Mouse (Mus musculus) kidney, embryonic 16.5 days (tissue): ENCODE results near the gene Cd300c2. TPM values are rescaled to one million over a fixed set of nuclear protein-coding genes. Genes with fewer than 3 reads are reported as not detected.
"Not testable (repeated sequence)": the region's sequence is repeated elsewhere in the genome, so short reads cannot be mapped to it uniquely, and the experiment has no call there.

Source experiments
- ATAC-seq: fragments of 200-750 bp; cut with Nextera tagmentation; 2 replicates; pipeline ENCODE4 v1.8.0; 2017; ENCODE audit warnings: moderate TSS enrichment; ENCODE audit not compliant: low FRiP score, low TSS enrichment
- H3K27ac ChIP-seq: fragments of 300-500 bp; sonication (generic); 2 replicates; pipeline ENCODE4 v1.5.1; 2014; ENCODE audit warnings: low read length
- H3K27me3 ChIP-seq: fragments of 300-500 bp; sonication (generic); 2 replicates; pipeline ENCODE4 v1.6.1; 2014; ENCODE audit warnings: low read length, control low read depth, mixed read lengths; ENCODE audit not compliant: insufficient read depth
- H3K36me3 ChIP-seq: fragments of 300-500 bp; sonication (generic); 2 replicates; pipeline ENCODE4 v1.6.1; 2014; ENCODE audit warnings: low read length, control low read depth, mixed read lengths; ENCODE audit not compliant: insufficient read depth
- H3K4me1 ChIP-seq: fragments of 300-500 bp; sonication (generic); 2 replicates; pipeline ENCODE4 v1.6.1; 2014; ENCODE audit warnings: low read length, control low read depth, mixed read lengths; ENCODE audit not compliant: insufficient read depth
- H3K4me2 ChIP-seq: fragments of 300-500 bp; sonication (generic); replicated peaks from 2 replicates; pipeline ENCODE4 v1.6.1; 2014; ENCODE audit warnings: low read depth, low read length
- H3K4me3 ChIP-seq: fragments of 300-500 bp; sonication (generic); 2 replicates; pipeline ENCODE4 v1.5.1; 2014; ENCODE audit warnings: mild to moderate bottlenecking, low read length
- H3K9ac ChIP-seq: fragments of 300-500 bp; sonication (generic); replicated peaks from 2 replicates; pipeline ENCODE4 v1.6.1; 2014; ENCODE audit warnings: low read length
- H3K9me3 ChIP-seq: fragments of 300-500 bp; sonication (generic); 2 replicates; pipeline ENCODE4 v1.6.1; 2016; ENCODE audit warnings: low read length, control low read depth
- WGBS: fragments of 180-500 bp; shearing (Covaris S2); extraction: QIAGEN DNeasy Blood & Tissue Kit; methylation state at CpG from one replicate; pipeline ENCODE4 v1.1.7; 2014; 5-methylcytosine and 5-hydroxymethylcytosine counted together
- polyA plus RNA-seq: library from polyadenylated mRNA; unstranded; fragments of >200 nt; fragmentation: Nextera tagmentation; extraction: Ambion mirVana; gene quantifications from 2 replicates; pipeline ENCODE4 v1.2.1, GENCODE M21; 2015

Gene Cd300c2
- 1.6 and 2.5 TPM in 2 replicates for polyA plus RNA-seq

GRCm38 (mm10) chr11:115001474-115002040 lies at the start of gene Cd300c2:
Gene Cd300c2 (minus strand): TSS chr11:115001880.
- no peaks in the 10 kb centered on the region for H3K9me3 ChIP-seq
- H3K4me2 ChIP-seq: no peak within 1 kb of the TSS
- no peaks in the 10 kb centered on the region for H3K27me3 ChIP-seq
- no peak for ATAC-seq
- WGBS: 82% methylated on average over 7 of the region's 7 CpGs
- no peak within 1 kb of the TSS for H3K27ac ChIP-seq
- no peaks in the 10 kb centered on the region for H3K36me3 ChIP-seq
- H3K4me3 ChIP-seq: no peak within 1 kb of the TSS
- no peaks in the 10 kb centered on the region for H3K4me1 ChIP-seq
- H3K9ac ChIP-seq: no peak within 1 kb of the TSS

- H3K27me3 ChIP-seq: no peaks in the 10 kb centered on the region
- no peaks in the 10 kb centered on the region for H3K36me3 ChIP-seq
- no peak for ATAC-seq
- H3K4me3 ChIP-seq: no peak overlapping the region
- H3K9me3 ChIP-seq: no peaks in the 10 kb centered on the region
- no peaks in the 10 kb centered on the region for H3K4me1 ChIP-seq
- no peak overlapping the region for H3K4me2 ChIP-seq
- WGBS: 38% methylated on average over 3 of the region's 3 CpGs
- no peak overlapping the region for H3K9ac ChIP-seq
- no peak overlapping the region for H3K27ac ChIP-seq
These were observed 47.7 kb upstream of the Cd300c2 start for GRCm38 (mm10) chr11:115049282-115049895.

GRCm38 (mm10) chr11:115048259-115048658 lies 46.6 kb upstream of the Cd300c2 start, which contains the start of gene Cd300ld3:
Gene Cd300ld3 (minus strand): TSS chr11:115048409.
- Histone ChIP-seq H3K4me1 (no peaks in the 10 kb centered on the region), H3K36me3 (no peaks in the 10 kb centered on the region), H3K27ac (no peak within 1 kb of the TSS), H3K4me2 (no peak within 1 kb of the TSS), H3K9ac (no peak within 1 kb of the TSS), H3K9me3 (no peaks in the 10 kb centered on the region), H3K27me3 (no peaks in the 10 kb centered on the region), H3K4me3 (no peak within 1 kb of the TSS)
- no peak for ATAC-seq
- 67% methylated on average over 2 of the region's 2 CpGs for WGBS

GRCm38 (mm10) chr11:115037669-115038068 lies 36.0 kb upstream of the Cd300c2 start, which contains the start of gene Cd300ld5:
Gene Cd300ld5 (minus strand): TSS chr11:115037769.
- H3K4me3 ChIP-seq, ATAC-seq, H3K9me3 ChIP-seq, H3K27ac ChIP-seq, H3K4me2 ChIP-seq, H3K36me3 ChIP-seq, H3K9ac ChIP-seq, H3K27me3 ChIP-seq, H3K4me1 ChIP-seq: not testable (repeated sequence)
- no CpG with 5 or more reads among the region's 6 CpGs for WGBS

- H3K27me3 ChIP-seq, H3K9me3 ChIP-seq, H3K27ac ChIP-seq, H3K9ac ChIP-seq, H3K4me2 ChIP-seq, H3K36me3 ChIP-seq, H3K4me3 ChIP-seq, H3K4me1 ChIP-seq, ATAC-seq: not testable (repeated sequence)
- WGBS: no CpG with 5 or more reads among the region's 6 CpGs
These were observed 25.2 kb upstream of the Cd300c2 start, which contains the start of gene Cd300ld4 for GRCm38 (mm10) chr11:115026912-115027311. Gene Cd300ld4 (minus strand): TSS chr11:115027012.

- not testable (repeated sequence) for H3K36me3 ChIP-seq, H3K4me2 ChIP-seq, H3K9ac ChIP-seq, H3K4me1 ChIP-seq, H3K4me3 ChIP-seq, H3K27me3 ChIP-seq, ATAC-seq, H3K27ac ChIP-seq, H3K9me3 ChIP-seq
- no CpG with 5 or more reads among the region's 7 CpGs for WGBS
These were observed 14.4 kb upstream of the Cd300c2 start, which contains the start of gene Cd300ld2 for GRCm38 (mm10) chr11:115016093-115016492. Gene Cd300ld2 (minus strand): TSS chr11:115016193.

- Histone ChIP-seq H3K36me3 (no peaks in the 10 kb centered on the region), H3K9ac (no peak overlapping the region), H3K4me2 (no peak overlapping the region), H3K4me1 (no peaks in the 10 kb centered on the region), H3K27ac (no peak overlapping the region), H3K27me3 (no peaks in the 10 kb centered on the region), H3K4me3 (no peak overlapping the region), H3K9me3 (no peaks in the 10 kb centered on the region)
- 85% methylated on average over 5 of the region's 5 CpGs for WGBS
- ATAC-seq: no peak
These were observed 2.4 kb upstream of the Cd300c2 start for GRCm38 (mm10) chr11:115004070-115004469.

- H3K27me3 ChIP-seq: no peaks in the 10 kb centered on the region
These were observed 11.9 kb downstream of the Cd300c2 start, which contains the start of gene Cd300ld for GRCm38 (mm10) chr11:114989793-114990192. Gene Cd300ld (minus strand): TSS chr11:114989922.

GRCm38 (mm10) chr11:114981866-114982265 lies 19.8 kb downstream of the Cd300c2 start:
- ATAC-seq: no peak
- no peaks in the 10 kb centered on the region for H3K4me1 ChIP-seq
- no peaks in the 10 kb centered on the region for H3K36me3 ChIP-seq
- 72% methylated on average over 4 of the region's 4 CpGs for WGBS
- peaks cover 9% of the 10 kb centered on the region; the same call in 1 of the 2 replicates for H3K9me3 ChIP-seq
- no peak overlapping the region for H3K27ac ChIP-seq
- H3K27me3 ChIP-seq: no peaks in the 10 kb centered on the region
- H3K4me2 ChIP-seq: no peak overlapping the region
- H3K9ac ChIP-seq: no peak overlapping the region
- H3K4me3 ChIP-seq: no peak overlapping the region

More at GRCm38 (mm10) chr11:114989793-114990192, 11.9 kb downstream of the Cd300c2 start, which contains the start of gene Cd300ld:
- H3K4me3 ChIP-seq: no peak within 1 kb of the TSS
- H3K4me1 ChIP-seq: no peaks in the 10 kb centered on the region
- no peak within 1 kb of the TSS for H3K9ac ChIP-seq
- no peak for ATAC-seq
- no peak within 1 kb of the TSS for H3K4me2 ChIP-seq
- no peaks in the 10 kb centered on the region for H3K36me3 ChIP-seq
- H3K9me3 ChIP-seq: no peaks in the 10 kb centered on the region
- H3K27ac ChIP-seq: no peak within 1 kb of the TSS
- 80% methylated on average over 4 of the region's 4 CpGs for WGBS

GRCm38 (mm10) chr11:114972726-114973125 lies 29.0 kb downstream of the Cd300c2 start:
- ATAC-seq: no peak
- H3K27me3 ChIP-seq: no peaks in the 10 kb centered on the region
- no peak overlapping the region for H3K9ac ChIP-seq
- 84% methylated on average over 10 of the region's 10 CpGs for WGBS
- H3K4me3 ChIP-seq: no peak overlapping the region
- H3K27ac ChIP-seq: no peak overlapping the region
- peaks cover 11% of the 10 kb centered on the region; the same call in 1 of the 2 replicates for H3K9me3 ChIP-seq
- H3K36me3 ChIP-seq: no peaks in the 10 kb centered on the region
- H3K4me1 ChIP-seq: no peaks in the 10 kb centered on the region
- H3K4me2 ChIP-seq: no peak overlapping the region
